Mouse (Mus musculus) frontal cortex, adult 2 months (tissue): ENCODE results near the gene Rgs2. TPM values are rescaled to one million over a fixed set of nuclear protein-coding genes. Genes with fewer than 3 reads are reported as not detected.

Source experiments
- DNase-seq, 2 experiments: peaks; one replicate each; pipeline ENCODE4 v3.0.0; 2022; ENCODE audit warnings: low spot score in 1 of 2; ENCODE audit errors: extremely low spot score in 1 of 2
- polyA plus RNA-seq: library from polyadenylated mRNA; depleted of rRNA; stranded (reverse); fragments of >200 nt; gene quantifications from 2 replicates; pipeline ENCODE4 v1.2.3, GENCODE M21; 2012; rRNA removed

Rgs2 gene
- polyA plus RNA-seq, 1 experiment: 33.7 TPM

DNA sequence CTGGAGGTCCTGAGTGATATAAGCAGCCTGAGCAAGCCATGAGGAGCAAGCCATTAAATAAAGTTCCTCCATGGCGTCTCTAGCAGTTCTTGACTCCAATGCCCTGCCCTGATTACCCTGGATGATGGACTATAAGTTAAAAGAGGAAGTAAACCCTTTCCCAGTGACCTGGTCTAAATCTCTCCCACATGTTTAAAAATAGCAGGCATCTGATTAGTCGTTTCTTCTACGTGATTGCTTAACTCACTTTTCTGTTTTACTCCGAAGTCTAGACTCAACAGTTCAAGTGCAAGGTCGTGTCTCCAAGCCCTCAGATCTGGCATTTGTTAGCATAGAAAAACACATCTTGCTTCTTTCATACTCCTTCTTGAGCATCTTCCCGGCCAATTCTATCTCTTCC lies 15.2 kb downstream of the Rgs2 start:
- DNase-seq: no peak

DNA sequence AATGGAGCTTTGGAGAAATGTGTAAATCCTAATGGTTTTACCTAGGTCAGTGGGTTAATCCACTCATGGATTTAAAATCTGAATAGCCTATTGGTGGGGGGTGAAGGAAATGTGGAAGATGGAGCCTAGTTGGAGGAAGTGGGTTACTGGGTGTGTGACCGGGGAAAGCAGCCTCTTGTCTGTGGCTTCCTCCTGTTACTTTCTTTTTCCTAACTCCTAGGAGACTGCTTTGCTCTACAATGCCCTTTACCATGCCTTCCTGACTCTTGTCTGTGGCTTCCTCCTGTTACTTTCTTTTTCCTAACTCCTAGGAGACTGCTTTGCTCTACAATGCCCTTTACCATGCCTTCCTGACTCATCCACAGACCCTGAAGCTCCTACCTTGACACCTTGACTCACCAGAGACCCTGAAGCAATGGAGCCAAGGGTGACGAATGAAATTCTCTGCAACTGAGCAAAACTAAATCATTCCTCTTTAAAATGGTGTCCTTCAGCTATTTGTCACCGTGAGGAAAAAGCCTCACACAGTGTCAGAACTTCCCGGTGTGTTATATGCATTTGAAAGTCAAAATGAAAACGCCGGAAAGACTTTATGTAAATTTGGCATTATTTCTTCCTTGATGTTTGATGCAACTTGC lies 18.9 kb downstream of the Rgs2 start:
- DNase-seq: no peak

DNA sequence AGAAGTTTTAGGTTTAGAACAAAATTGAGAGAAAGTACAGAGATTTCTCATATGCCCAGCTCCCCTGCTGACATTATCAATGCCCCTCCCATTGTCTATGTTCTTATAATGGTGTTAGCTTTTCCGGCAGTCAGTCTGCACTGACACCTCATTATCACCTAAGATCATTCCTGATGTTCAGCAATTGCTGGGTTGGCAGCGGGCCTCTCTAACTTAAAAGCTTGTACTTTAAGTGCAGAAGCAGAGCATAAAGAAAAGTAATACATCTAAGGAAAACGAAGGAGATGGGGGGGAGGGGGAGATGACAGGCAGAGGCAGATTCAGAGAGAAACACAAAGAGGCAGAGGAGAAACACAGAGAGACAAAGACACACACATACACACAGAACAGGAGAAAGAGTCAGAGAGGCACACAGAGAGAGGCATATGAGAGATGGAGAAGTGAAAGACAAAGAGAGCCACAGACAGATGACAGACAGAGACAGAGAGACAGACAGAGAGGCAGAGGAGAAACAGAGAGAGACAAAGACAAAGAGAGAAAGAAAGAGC lies 21.1 kb downstream of the Rgs2 start:
- no peak for DNase-seq

DNA sequence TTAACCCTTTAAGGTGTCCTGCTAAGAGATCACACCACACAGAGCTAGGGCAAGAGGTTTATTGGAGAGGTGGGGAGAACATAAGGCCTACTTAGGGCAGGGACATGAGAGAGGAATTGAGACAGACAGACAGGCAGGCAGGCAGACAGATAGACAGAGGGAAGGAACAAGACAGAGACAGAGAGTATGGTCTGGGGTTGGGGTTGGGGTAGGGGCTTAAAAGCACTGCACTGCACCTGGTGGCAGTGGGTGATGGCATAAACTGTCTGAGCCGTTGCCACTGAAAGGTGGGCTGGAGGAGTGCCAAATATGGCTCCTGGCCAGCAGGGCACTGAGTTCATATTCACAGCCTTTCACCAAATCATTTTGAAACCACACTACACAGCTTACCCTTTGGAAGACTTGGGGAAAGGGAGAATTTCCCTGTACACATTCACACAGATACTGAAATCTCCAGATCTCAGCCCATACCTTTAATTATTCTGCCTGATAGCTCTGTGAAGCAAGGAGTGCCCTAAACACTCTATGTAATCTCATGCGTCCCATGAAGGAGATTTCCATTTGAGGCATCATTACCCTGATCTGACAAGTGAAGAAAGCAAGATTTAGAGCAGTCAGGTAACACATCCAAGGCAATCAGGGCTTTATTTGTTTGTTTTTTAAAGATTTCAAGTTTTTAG lies 21.7 kb downstream of the Rgs2 start:
- DNase-seq: no peak

DNA sequence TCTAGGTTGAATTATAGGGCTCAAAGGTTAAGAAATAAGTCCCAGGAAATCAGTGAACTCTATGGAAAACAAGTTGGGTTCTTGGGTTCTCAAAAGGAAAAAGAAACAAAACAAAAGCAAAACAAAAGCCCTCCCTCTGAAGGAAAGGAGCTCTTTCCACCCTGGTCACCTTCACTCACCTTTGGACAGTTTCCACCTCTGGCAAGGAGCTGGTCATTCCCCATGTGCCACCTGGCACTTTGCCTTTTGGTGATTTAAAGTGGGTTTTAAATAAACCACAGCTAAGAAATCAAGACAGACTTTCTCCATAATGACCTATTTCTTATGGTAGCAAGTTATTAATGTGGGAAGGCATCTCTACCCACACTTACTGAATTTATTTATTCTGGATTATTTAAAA lies 23.1 kb downstream of the Rgs2 start:
- DNase-seq: no peak

DNA sequence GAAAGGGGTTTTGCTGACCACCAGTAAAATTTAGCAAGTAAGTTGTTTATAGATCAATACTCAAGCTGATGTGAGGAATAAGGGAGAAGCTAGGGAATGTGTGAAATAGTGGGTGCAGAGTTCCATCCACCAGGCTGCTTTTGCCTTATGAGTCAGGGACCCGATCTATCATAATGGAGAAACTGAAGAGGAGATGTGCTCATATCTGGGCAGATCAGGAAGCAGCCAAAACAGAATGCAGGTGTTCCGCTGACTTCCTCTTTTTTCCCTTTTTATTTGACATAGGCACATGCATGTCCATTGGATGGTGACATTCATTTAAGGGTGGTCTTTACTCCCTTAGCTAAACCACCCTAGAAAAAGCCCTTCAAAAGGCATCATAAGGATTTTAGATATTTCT lies 29.3 kb downstream of the Rgs2 start:
- DNase-seq: no peak

DNA sequence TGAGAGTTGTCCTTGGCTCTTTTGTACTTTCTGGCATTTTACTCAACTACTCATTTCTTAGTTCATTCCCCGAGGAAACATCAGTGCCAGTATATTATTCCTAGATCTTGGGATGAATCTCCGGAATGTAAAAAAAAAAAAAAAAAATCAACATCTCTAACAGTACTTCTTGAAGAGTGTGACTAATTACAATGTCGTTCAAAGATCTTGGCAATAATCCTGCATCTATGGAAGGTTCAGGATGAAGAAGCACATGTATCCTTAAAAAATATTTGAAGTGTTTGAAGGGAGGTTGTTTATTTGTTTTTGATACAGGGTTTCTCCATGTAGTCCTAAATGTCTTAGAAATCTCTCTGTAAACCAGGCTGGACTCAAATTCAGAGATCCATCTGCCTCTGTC lies 41.7 kb downstream of the Rgs2 start:
- DNase-seq: no peak

DNA sequence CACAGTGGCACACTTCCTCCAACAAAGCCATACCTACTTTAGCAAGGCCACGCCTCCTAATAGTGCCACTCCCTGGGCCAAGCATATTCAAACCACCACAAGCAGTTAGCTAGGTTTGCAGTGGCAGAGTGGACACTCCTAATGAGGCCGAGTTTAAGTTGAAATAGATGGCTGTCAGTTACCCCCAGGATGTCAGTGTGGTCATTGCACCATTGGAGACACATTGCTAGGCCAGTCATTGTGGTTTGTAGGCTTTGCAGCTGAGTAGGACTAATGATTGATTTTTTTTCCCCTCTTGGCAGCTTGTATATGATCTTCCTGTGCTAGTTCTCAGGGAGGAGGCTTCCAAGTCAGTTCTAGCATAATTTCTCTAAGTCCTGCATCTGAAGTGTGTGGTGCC lies 43.6 kb downstream of the Rgs2 start:
- DNase-seq: no peak

DNA sequence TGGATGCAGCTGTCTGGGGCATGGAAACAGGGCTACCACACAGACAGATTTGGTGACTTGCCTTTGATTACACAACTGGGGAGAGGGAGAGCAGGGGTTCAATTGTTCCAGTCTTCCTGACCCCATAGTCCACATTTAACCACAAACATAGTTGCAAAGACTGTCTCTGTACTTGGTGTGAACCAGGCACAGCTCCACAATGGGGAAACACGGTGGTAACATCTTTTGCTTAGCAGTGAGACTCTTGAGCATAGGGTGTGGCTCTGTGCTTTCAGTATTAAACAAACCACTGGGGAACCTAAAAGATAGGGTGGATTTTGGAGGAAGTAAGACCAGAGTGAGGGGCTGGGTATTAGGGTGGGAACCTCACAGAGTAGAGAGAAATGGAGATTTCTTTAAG lies 47.9 kb downstream of the Rgs2 start:
- DNase-seq: no peak

DNA sequence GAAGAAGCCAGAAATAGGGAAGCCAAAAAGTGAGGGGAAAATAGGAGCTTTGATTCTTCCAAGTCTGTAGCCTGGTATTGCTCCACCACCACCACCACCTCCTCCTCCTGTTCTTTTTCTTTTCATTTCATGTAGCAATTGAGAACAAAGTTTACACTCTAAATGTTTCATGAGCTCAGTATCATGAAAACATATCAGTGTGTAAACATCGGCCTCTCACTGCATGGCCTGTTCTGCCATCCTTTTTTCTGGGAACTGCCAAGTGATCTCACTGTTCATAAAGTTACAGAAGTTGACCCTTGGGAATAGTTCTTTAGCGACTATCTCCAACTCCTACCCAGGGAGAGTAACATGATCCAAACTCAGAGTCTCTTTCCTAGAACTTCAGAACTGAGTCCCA lies 51.1 kb downstream of the Rgs2 start:
- DNase-seq: no peak

Other genes with a start within 250 kb of the Rgs2 start
- 13.4 and 14.6 TPM in 2 replicates for gene Trove2, start 227.1 kb downstream of the Rgs2 start, polyA plus RNA-seq
- gene Uchl5, start 226.9 kb downstream of the Rgs2 start, polyA plus RNA-seq: 31.3 and 32.7 TPM in 2 replicates
- gene Rgs13, start 173.2 kb upstream of the Rgs2 start, polyA plus RNA-seq: 0.13 and 0.40 TPM in 2 replicates
- 0.08 and 0.17 TPM in 2 replicates for gene Rgs1, start 245.1 kb upstream of the Rgs2 start, polyA plus RNA-seq